Mouse (Mus musculus) left cerebral cortex, adult 2 months (tissue): ENCODE results near the gene Stmn1. TPM values are rescaled to one million over a fixed set of nuclear protein-coding genes. Genes with fewer than 3 reads are reported as not detected.

Source experiments
- DNase-seq, 2 experiments: peaks; one replicate each; pipeline ENCODE4 v3.0.0; 2021 to 2022; ENCODE audit warnings: low spot score in 2 of 2, mixed read lengths in 1 of 2; ENCODE audit errors: extremely low spot score in 1 of 2
- H3K27ac ChIP-seq: fragments of 200-600 bp; 2 replicates; pipeline ENCODE4 v1.8.1; 2022
- H3K4me3 ChIP-seq: fragments of 200-600 bp; 2 replicates; pipeline ENCODE4 v1.8.1; 2022
- CTCF ChIP-seq: fragments of 200-600 bp; IDR thresholded peaks from 2 replicates; pipeline ENCODE4 v1.8.1; 2022; ENCODE audit warnings: antibody characterized with exemption, mild to moderate bottlenecking, moderate library complexity
- intact Hi-C: fragments of 180-260 bp; cut with DNase I; formaldehyde crosslinking; loops from one replicate; pipeline ENCODE4 v1.15.1; 2025
- total RNA-seq, 2 experiments: library from RNA; stranded (reverse); gene quantifications; 2 replicates each; pipeline ENCODE4 v1.2.3; 2021

Gene Stmn1
- total RNA-seq, 2 experiments from 2014 or later = 990 to 1,034 TPM

GRCm38 (mm10) chr4:134461252-134461651 is 6.9 kb upstream of the Stmn1 start:
- intact Hi-C loops = no loop called here
- Histone ChIP-seq H3K4me3 (no peak overlapping the region), H3K27ac (no peak overlapping the region)
- no peak for DNase-seq
- no peak for TF ChIP-seq CTCF

GRCm38 (mm10) chr4:134465789-134466188 is 2.3 kb upstream of the Stmn1 start:
- no peak for DNase-seq
- intact Hi-C loops = no loop called here
- Histone ChIP-seq H3K27ac (peak overlapping the region; percentile 90), H3K4me3 (no peak overlapping the region)
- no peak for TF ChIP-seq CTCF

- H3K27ac ChIP-seq = peak overlapping the region; percentile 90
- TF ChIP-seq CTCF = no peak
- DNase-seq = no peak
- H3K4me3 ChIP-seq = no peak overlapping the region
- intact Hi-C loops = no loop called here
Observed at GRCm38 (mm10) chr4:134466381-134467262, 1.5 kb upstream of the Stmn1 start.

GRCm38 (mm10) chr4:134467435-134468214 is 495 bp upstream of the Stmn1 start:
- peak overlapping the region; percentile 90 for H3K27ac ChIP-seq
- no peak for TF ChIP-seq CTCF
- intact Hi-C loops = loop anchor here (1.0 kb wide), 1 partner anchor 71 kb away; the partner anchor contains the start of gene Pafah2
- peak overlapping the region; percentile 69 for H3K4me3 ChIP-seq
- no peak for DNase-seq

GRCm38 (mm10) chr4:134468578-134469266 is 602 bp downstream of the Stmn1 start:
- H3K27ac ChIP-seq = peak overlapping the region; percentile 83
- DNase-seq = peak; percentile 93 to 95
- intact Hi-C loops = loop anchor here (1.0 kb wide), 2 partner anchors 38 to 72 kb away; partner anchors contain the start of gene Pafah2
- H3K4me3 ChIP-seq = peak overlapping the region; percentile 69
- no peak for TF ChIP-seq CTCF

GRCm38 (mm10) chr4:134469341-134469796 is 1.2 kb downstream of the Stmn1 start:
- peak overlapping the region; percentile 76 for H3K27ac ChIP-seq
- peak overlapping the region; percentile 69 for H3K4me3 ChIP-seq
- no peak for DNase-seq
- intact Hi-C loops = loop anchor here (1.0 kb wide), 1 partner anchor 39 kb away; no protein-coding TSS in a partner anchor
- no peak for TF ChIP-seq CTCF

GRCm38 (mm10) chr4:134469985-134470384 is 1.9 kb downstream of the Stmn1 start:
- TF ChIP-seq CTCF = no peak
- H3K27ac ChIP-seq = peak overlapping the region; percentile 76
- intact Hi-C loops = loop anchor here (1.0 to 10.0 kb wide), 3 partner anchors 40 to 285 kb away; partner anchors contain the start of genes Cep85 and Pdik1l
- DNase-seq = no peak
- H3K4me3 ChIP-seq = peak overlapping the region; percentile 69

- Histone ChIP-seq H3K27ac (peak overlapping the region; percentile 76), H3K4me3 (peak overlapping the region; percentile 69)
- peak; percentile 49 for TF ChIP-seq CTCF
- intact Hi-C loops = loop anchor here (5.0 to 10.0 kb wide), 2 partner anchors 184 to 287 kb away; partner anchors contain the start of genes Cep85 and Pdik1l
- DNase-seq = no peak
Observed at GRCm38 (mm10) chr4:134471469-134471868, 3.3 kb downstream of the Stmn1 start.

- H3K27ac ChIP-seq = peak overlapping the region; percentile 87
- intact Hi-C loops = loop anchor here (5.0 to 10.0 kb wide), 2 partner anchors 186 to 289 kb away; partner anchors contain the start of genes Cep85 and Pdik1l
- no peak for DNase-seq
- TF ChIP-seq CTCF = no peak
- H3K4me3 ChIP-seq = no peak overlapping the region
Observed at GRCm38 (mm10) chr4:134473764-134474163, 5.6 kb downstream of the Stmn1 start.

- intact Hi-C loops = loop anchor here (5.0 to 10.0 kb wide), 2 partner anchors 187 to 289 kb away; partner anchors contain the start of genes Cep85 and Pdik1l
- Histone ChIP-seq H3K27ac (peak overlapping the region; percentile 87), H3K4me3 (no peak overlapping the region)
- DNase-seq = no peak
- no peak; the same call in 1 of the 2 replicates for TF ChIP-seq CTCF
Observed at GRCm38 (mm10) chr4:134474240-134474639, 6.1 kb downstream of the Stmn1 start.

GRCm38 (mm10) chr4:134476899-134477298 is 8.8 kb downstream of the Stmn1 start:
- no peak for DNase-seq
- H3K27ac ChIP-seq = peak overlapping the region; percentile 78
- H3K4me3 ChIP-seq = no peak overlapping the region
- intact Hi-C loops = loop anchor here (10.0 kb wide), 1 partner anchor 292 kb away; the partner anchor contains the start of gene Cep85
- TF ChIP-seq CTCF = no peak
